Mouse (Mus musculus) forebrain, embryonic 14.5 days (tissue): Measurements from ENCODE around the gene Arntl2. TPM values are rescaled to one million over a fixed set of nuclear protein-coding genes. Genes with fewer than 3 reads are reported as not detected.
A peak's percentile ranks its signal among the peaks of the same experiment; 100 is the strongest.
"Not testable (repeated sequence)": the region's sequence is repeated elsewhere in the genome, so short reads cannot be mapped to it uniquely, and the experiment has no call there.

Experiments used
- ATAC-seq: fragments of 200-750 bp; cut with Nextera tagmentation; 2 replicates; pipeline ENCODE4 v1.8.0; 2017; ENCODE audit warnings: mild to moderate bottlenecking, moderate library complexity
- DNase-seq: peaks from one replicate; pipeline ENCODE4 v3.0.0-alpha.2; 2015; ENCODE audit warnings: low spot score
- H3K27ac ChIP-seq: fragments of 300-500 bp; sonication (generic); 2 replicates; pipeline ENCODE4 v1.5.1; 2014; ENCODE audit warnings: low read depth, mild to moderate bottlenecking, control low read depth, low read length, moderate library complexity
- H3K27me3 ChIP-seq: fragments of 300-500 bp; sonication (generic); replicated peaks from 2 replicates; pipeline ENCODE4 v1.6.1; 2014; ENCODE audit warnings: low read length, control low read depth, mixed read lengths; ENCODE audit not compliant: control insufficient read depth, insufficient read depth
- H3K36me3 ChIP-seq: fragments of 300-500 bp; sonication (generic); 2 replicates; pipeline ENCODE4 v1.6.1; 2014; ENCODE audit warnings: low read length, control low read depth; ENCODE audit not compliant: control insufficient read depth, insufficient read depth
- H3K4me1 ChIP-seq: fragments of 300-500 bp; sonication (generic); 2 replicates; pipeline ENCODE4 v1.6.1; 2014; ENCODE audit warnings: antibody characterized with exemption, low read length, control low read depth; ENCODE audit not compliant: control insufficient read depth, insufficient read depth
- H3K4me2 ChIP-seq: fragments of 300-500 bp; sonication (generic); 2 replicates; pipeline ENCODE4 v1.6.1; 2014; ENCODE audit warnings: mild to moderate bottlenecking, control low read depth, low read length
- H3K4me3 ChIP-seq: fragments of 300-500 bp; sonication (generic); 2 replicates; pipeline ENCODE4 v1.5.1; 2014; ENCODE audit warnings: low read depth, low read length, control low read depth
- H3K9ac ChIP-seq: fragments of 300-500 bp; sonication (generic); 2 replicates; pipeline ENCODE4 v1.6.1; 2014; ENCODE audit warnings: mild to moderate bottlenecking, low read length, control low read depth, moderate library complexity
- H3K9me3 ChIP-seq: fragments of 300-500 bp; sonication (generic); replicated peaks from 2 replicates; pipeline ENCODE4 v1.6.1; 2016; ENCODE audit warnings: low read length, control low read depth, mixed read lengths; ENCODE audit not compliant: control insufficient read depth
- WGBS: fragments of 180-500 bp; shearing (Covaris S2); extraction: QIAGEN DNeasy Blood & Tissue Kit; methylation state at CpG from one replicate; pipeline ENCODE4 v1.1.7; 2014; 5-methylcytosine and 5-hydroxymethylcytosine counted together
- polyA plus RNA-seq: library from polyadenylated mRNA; unstranded; fragments of >200 nt; fragmentation: Nextera tagmentation; extraction: Ambion mirVana; gene quantifications from 2 replicates; pipeline ENCODE4 v1.2.1, GENCODE M21; 2014

Arntl2 gene
- polyA plus RNA-seq, 1 experiment from 2014 or later: 1.0 TPM

DNA sequence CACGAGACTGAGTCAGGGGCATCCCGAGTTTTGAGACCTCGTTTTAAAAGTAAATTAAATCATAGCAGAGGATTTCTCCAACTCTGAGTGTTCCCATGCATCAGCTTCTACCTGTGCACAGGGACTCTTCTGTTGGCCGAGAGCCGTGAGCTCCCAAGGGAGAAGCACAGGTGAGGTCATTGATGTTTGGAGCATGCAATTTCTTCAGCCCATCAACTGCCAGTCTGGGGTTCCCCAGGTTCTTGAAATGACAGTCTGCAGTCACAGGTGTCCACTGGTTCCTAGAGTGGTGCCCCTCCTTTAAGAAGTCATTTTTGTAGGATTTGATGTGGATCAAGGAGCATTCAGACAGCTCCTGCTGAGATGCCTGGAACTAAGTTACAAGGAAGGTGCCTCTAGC is 25.0 kb upstream of the Arntl2 start:
- H3K27ac ChIP-seq: no peak overlapping the region
- no peak overlapping the region for H3K4me2 ChIP-seq
- no peaks in the 10 kb centered on the region for H3K4me1 ChIP-seq
- no peaks in the 10 kb centered on the region for H3K9me3 ChIP-seq
- ATAC-seq (no peak), DNase-seq (no peak)
- H3K9ac ChIP-seq: no peak overlapping the region
- no peak overlapping the region for H3K4me3 ChIP-seq
- H3K36me3 ChIP-seq: peaks cover 61% of the 10 kb centered on the region
- H3K27me3 ChIP-seq: no peaks in the 10 kb centered on the region
- WGBS: 91% methylated on average over 5 of the region's 5 CpGs

- H3K9me3 ChIP-seq, ATAC-seq, H3K27me3 ChIP-seq, DNase-seq, H3K27ac ChIP-seq, H3K9ac ChIP-seq, H3K4me3 ChIP-seq, H3K4me2 ChIP-seq, H3K4me1 ChIP-seq: not testable (repeated sequence)
- H3K36me3 ChIP-seq: peaks cover 41% of the 10 kb centered on the region
- WGBS: 76% methylated on average over 8 of the region's 8 CpGs
These were observed 20.0 kb upstream of the Arntl2 start for GRCm38 (mm10) chr6:146775864-146776263.

GRCm38 (mm10) chr6:146776610-146777389 is 19.1 kb upstream of the Arntl2 start:
- H3K9ac ChIP-seq: no peak overlapping the region
- DNase-seq (no peak), ATAC-seq (no peak)
- H3K9me3 ChIP-seq: no peaks in the 10 kb centered on the region
- peaks cover 33% of the 10 kb centered on the region for H3K36me3 ChIP-seq
- no peak overlapping the region for H3K4me2 ChIP-seq
- H3K4me3 ChIP-seq: no peak overlapping the region
- H3K4me1 ChIP-seq: no peaks in the 10 kb centered on the region
- H3K27me3 ChIP-seq: no peaks in the 10 kb centered on the region
- WGBS: 23% methylated on average over 2 of the region's 2 CpGs
- no peak overlapping the region for H3K27ac ChIP-seq

- DNase-seq: no peak
- Histone ChIP-seq H3K4me2 (no peak overlapping the region), H3K9me3 (no peaks in the 10 kb centered on the region), H3K4me1 (no peaks in the 10 kb centered on the region), H3K9ac (no peak overlapping the region), H3K4me3 (no peak overlapping the region), H3K36me3 (peaks cover 25% of the 10 kb centered on the region), H3K27ac (no peak overlapping the region), H3K27me3 (no peaks in the 10 kb centered on the region)
- ATAC-seq: no peak
- WGBS: 99% methylated on average over 3 of the region's 3 CpGs
These were observed 17.8 kb upstream of the Arntl2 start for GRCm38 (mm10) chr6:146778055-146778454.

- H3K9ac ChIP-seq: no peak overlapping the region
- no peak for ATAC-seq
- WGBS: 85% methylated on average over 3 of the region's 3 CpGs
These were observed 14.3 kb upstream of the Arntl2 start for GRCm38 (mm10) chr6:146781566-146781965.

GRCm38 (mm10) chr6:146793527-146793926 is 2.3 kb upstream of the Arntl2 start:
- ATAC-seq (no peak), DNase-seq (no peak)
- no peaks in the 10 kb centered on the region; the same call in 1 of the 2 replicates for H3K27me3 ChIP-seq
- H3K4me3 ChIP-seq: no peak overlapping the region
- H3K4me1 ChIP-seq: no peaks in the 10 kb centered on the region
- no peak overlapping the region for H3K4me2 ChIP-seq
- WGBS: 68% methylated on average over 3 of the region's 3 CpGs
- H3K9ac ChIP-seq: no peak overlapping the region
- H3K27ac ChIP-seq: no peak overlapping the region
- no peaks in the 10 kb centered on the region for H3K36me3 ChIP-seq
- H3K9me3 ChIP-seq: no peaks in the 10 kb centered on the region

More at GRCm38 (mm10) chr6:146781566-146781965, 14.3 kb upstream of the Arntl2 start:
- H3K4me2 ChIP-seq: no peak overlapping the region
- H3K27me3 ChIP-seq: no peaks in the 10 kb centered on the region
- no peak overlapping the region for H3K4me3 ChIP-seq
- no peaks in the 10 kb centered on the region for H3K4me1 ChIP-seq
- no peak overlapping the region for H3K27ac ChIP-seq
- no peaks in the 10 kb centered on the region for H3K9me3 ChIP-seq
- H3K36me3 ChIP-seq: peaks cover 6% of the 10 kb centered on the region; the same call in 1 of the 2 replicates
- DNase-seq: no peak

DNA sequence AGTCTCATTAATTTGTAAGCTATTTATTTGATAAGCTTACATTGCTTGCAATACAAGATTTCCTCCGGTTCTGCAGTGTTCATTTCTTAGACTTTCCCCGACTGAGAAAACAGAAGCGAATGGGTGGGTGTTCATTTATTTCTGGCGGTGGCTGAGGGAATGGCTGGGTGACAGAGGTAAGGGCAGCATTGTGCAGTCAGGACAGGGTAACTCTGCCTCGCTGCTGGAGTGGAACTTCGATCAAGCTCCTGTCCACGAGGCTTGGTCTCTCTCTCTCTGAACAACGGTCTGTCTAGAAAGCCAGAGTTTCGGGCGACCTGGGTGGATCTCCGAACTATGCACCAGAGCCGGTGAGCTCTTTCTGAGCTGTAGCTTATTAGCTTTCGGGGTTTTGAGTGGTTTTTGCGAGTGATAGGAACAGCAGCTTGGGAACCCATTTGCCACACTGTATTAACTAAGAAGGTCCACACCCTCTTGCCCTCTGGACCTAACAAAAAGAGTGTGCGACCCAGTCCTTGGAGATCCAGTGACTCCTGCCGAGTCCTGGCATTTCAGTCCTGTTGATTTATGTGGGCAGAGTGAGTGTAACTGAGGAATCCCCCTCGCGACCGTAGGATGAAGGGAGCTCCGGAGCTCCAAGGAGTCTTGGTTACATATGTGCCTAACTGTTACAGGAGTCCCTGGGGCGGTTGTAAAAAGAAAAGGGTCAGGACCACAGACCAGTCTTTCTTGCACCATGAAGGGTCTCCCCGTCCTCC is 510 bp upstream of the Arntl2 start:
- Histone ChIP-seq H3K4me1 (no peaks in the 10 kb centered on the region), H3K9me3 (no peaks in the 10 kb centered on the region), H3K36me3 (no peaks in the 10 kb centered on the region), H3K4me3 (peak overlapping the region; percentile 48), H3K27ac (no peak overlapping the region), H3K27me3 (no peaks in the 10 kb centered on the region; the same call in 1 of the 2 replicates), H3K9ac (peak overlapping the region; percentile 69), H3K4me2 (peak overlapping the region; percentile 80)
- ATAC-seq (peak; percentile 3; the same call in 1 of the 2 replicates), DNase-seq (peak; percentile 4)
- 14% methylated on average over 22 of the region's 22 CpGs for WGBS

DNA sequence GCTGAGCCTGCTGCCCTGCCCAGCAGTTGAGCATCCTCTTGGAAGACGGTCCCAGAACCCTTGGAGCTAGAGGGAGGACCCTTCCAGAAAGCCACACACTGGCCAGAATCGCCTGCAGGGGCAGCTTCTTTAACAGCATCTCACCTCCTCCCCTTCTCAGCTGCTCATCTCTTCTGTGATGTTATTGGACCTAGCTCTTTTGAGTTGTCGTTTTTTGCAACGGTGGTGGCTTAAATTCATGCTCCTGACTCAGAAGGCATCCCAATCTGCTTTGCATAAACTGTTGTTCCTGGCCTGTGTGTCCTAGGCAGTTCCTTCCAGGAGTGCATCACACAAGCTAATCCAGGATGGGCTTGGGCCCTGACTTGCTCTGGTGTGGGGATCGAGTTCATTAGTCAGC is 1.6 kb downstream of the Arntl2 start:
- no peak overlapping the region for H3K9ac ChIP-seq

DNA sequence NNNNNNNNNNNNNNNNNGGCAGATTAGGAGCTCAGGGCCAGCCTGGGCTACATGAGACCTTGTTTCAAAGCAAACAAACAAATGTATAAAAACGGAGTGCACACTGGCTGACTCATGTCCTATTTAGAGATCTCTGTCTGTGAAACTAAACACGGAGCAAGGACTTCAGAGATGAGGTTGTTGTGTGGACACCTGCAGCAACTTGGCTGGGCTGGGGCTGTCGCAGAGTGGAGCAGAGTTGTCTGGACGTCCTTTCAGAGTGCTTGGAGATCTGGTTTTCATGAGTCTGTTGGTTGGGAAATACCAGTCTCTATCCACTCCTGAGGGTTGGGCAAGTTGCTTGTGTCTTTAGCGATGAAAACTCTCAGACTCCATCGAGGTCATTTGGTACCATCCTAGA is 14.1 kb downstream of the Arntl2 start:
- Histone ChIP-seq H3K9ac (no peak overlapping the region), H3K4me1 (no peaks in the 10 kb centered on the region), H3K9me3 (no peaks in the 10 kb centered on the region), H3K27ac (no peak overlapping the region), H3K36me3 (no peaks in the 10 kb centered on the region), H3K27me3 (no peaks in the 10 kb centered on the region), H3K4me2 (no peak overlapping the region), H3K4me3 (no peak overlapping the region)
- no peak for DNase-seq
- ATAC-seq: no peak
- WGBS: 90% methylated on average over 6 of the region's 6 CpGs

More for the DNA sequence above, 1.6 kb downstream of the Arntl2 start:
- no peak overlapping the region for H3K4me3 ChIP-seq
- DNase-seq (no peak), ATAC-seq (no peak)
- no peak overlapping the region for H3K4me2 ChIP-seq
- H3K36me3 ChIP-seq: no peaks in the 10 kb centered on the region
- H3K9me3 ChIP-seq: no peaks in the 10 kb centered on the region
- H3K27me3 ChIP-seq: no peaks in the 10 kb centered on the region; the same call in 1 of the 2 replicates
- no peaks in the 10 kb centered on the region for H3K4me1 ChIP-seq
- H3K27ac ChIP-seq: no peak overlapping the region
- 67% methylated on average over 5 of the region's 5 CpGs for WGBS
